Mouse (Mus musculus) telencephalon, adult 2 months (tissue): Measurements from ENCODE around the gene Oprm1.

Experiments used
- DNase-seq: peaks from one replicate; pipeline ENCODE4 v3.0.0-alpha.2; 2011; ENCODE audit warnings: low read depth, low spot score

Oprm1 gene

DNA sequence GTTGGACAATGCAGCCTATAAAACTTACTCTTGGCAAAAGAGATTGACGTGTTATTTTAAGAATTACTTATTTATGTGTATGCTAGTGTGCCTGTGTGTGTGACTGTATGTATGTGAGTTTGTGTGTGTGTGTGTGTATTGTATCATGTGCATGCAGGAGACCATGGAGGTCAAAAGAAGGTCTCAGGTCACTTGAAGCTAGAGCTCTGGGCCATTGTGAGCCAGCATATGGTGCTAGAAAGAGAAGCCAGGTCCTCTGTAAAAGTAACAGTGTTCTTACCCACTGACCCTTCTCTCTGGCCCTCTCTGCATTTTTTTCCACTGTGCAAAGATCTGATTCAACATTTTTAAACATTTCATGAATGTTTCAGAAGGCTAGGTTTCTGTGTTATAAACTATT, 319.7 kb downstream of the Oprm1 start:
- DNase-seq = no peak
